Mouse (Mus musculus): ENCODE measurements around the gene Aqp3.

GRCm38 (mm10) chr4:41115793-41116192, 17.8 kb upstream of the Aqp3 start:
- TF ChIP-seq GATA1 (IDR thresholded peaks at IDR 0.05; ENCODE audit: low read length): no peak
- TF ChIP-seq TAL1 (IDR thresholded peaks at IDR 0.05; ENCODE audit: low read length): no peak
